Mouse (Mus musculus) retina, embryonic 14.5 days (tissue): Measurements from ENCODE around the gene Ntm.

Experiments used
- DNase-seq: peaks from one replicate; pipeline ENCODE4 v3.0.0-alpha.2; 2015; ENCODE audit warnings: low spot score

Ntm gene

GRCm38 (mm10) chr9:29657761-29658465 is 305.0 kb downstream of the Ntm start:
- no peak for DNase-seq

- peak; percentile 67 for DNase-seq
Observed at GRCm38 (mm10) chr9:29654885-29655284, 308.1 kb downstream of the Ntm start.

GRCm38 (mm10) chr9:29653678-29654235 is 309.2 kb downstream of the Ntm start:
- DNase-seq: no peak

- no peak for DNase-seq
Observed at GRCm38 (mm10) chr9:29652854-29653253, 310.1 kb downstream of the Ntm start.

GRCm38 (mm10) chr9:29651856-29652255 is 311.1 kb downstream of the Ntm start:
- no peak for DNase-seq

GRCm38 (mm10) chr9:29651226-29651625 is 311.7 kb downstream of the Ntm start:
- DNase-seq: no peak

GRCm38 (mm10) chr9:29650679-29651078 is 312.3 kb downstream of the Ntm start:
- peak; percentile 78 for DNase-seq

- no peak for DNase-seq
Observed at GRCm38 (mm10) chr9:29650266-29650665, 312.7 kb downstream of the Ntm start.

- no peak for DNase-seq
Observed at GRCm38 (mm10) chr9:29648256-29648655, 314.7 kb downstream of the Ntm start.

GRCm38 (mm10) chr9:29647764-29648163 is 315.2 kb downstream of the Ntm start:
- no peak for DNase-seq

GRCm38 (mm10) chr9:29645796-29646400 is 317.0 kb downstream of the Ntm start:
- no peak for DNase-seq

- peak; percentile 85 for DNase-seq
Observed at GRCm38 (mm10) chr9:29642997-29643657, 319.8 kb downstream of the Ntm start.

- peak; percentile 68 for DNase-seq
Observed at GRCm38 (mm10) chr9:29637335-29637734, 325.6 kb downstream of the Ntm start.

- no peak for DNase-seq
Observed at GRCm38 (mm10) chr9:29617181-29617580, 345.8 kb downstream of the Ntm start.

GRCm38 (mm10) chr9:29612020-29612612 is 350.8 kb downstream of the Ntm start:
- no peak for DNase-seq

GRCm38 (mm10) chr9:29610867-29611266 is 352.1 kb downstream of the Ntm start:
- DNase-seq: no peak

GRCm38 (mm10) chr9:29597665-29598064 is 365.3 kb downstream of the Ntm start:
- DNase-seq: no peak

GRCm38 (mm10) chr9:29595321-29595720 is 367.6 kb downstream of the Ntm start:
- DNase-seq: no peak

GRCm38 (mm10) chr9:29594537-29595294 is 368.2 kb downstream of the Ntm start:
- DNase-seq: no peak

- no peak for DNase-seq
Observed at GRCm38 (mm10) chr9:29587376-29587775, 375.6 kb downstream of the Ntm start.

GRCm38 (mm10) chr9:29586381-29586770 is 376.6 kb downstream of the Ntm start:
- DNase-seq: no peak
